Mouse (Mus musculus): ENCODE results near the gene Pde10a. TPM values are rescaled to one million over a fixed set of nuclear protein-coding genes. Genes with fewer than 3 reads are reported as not detected.
A peak's percentile ranks its signal among the peaks of the same experiment; 100 is the strongest.

The Pde10a gene
- polyA plus RNA-seq, 1 experiment from 2014 or later: 1.9 TPM

DNA sequence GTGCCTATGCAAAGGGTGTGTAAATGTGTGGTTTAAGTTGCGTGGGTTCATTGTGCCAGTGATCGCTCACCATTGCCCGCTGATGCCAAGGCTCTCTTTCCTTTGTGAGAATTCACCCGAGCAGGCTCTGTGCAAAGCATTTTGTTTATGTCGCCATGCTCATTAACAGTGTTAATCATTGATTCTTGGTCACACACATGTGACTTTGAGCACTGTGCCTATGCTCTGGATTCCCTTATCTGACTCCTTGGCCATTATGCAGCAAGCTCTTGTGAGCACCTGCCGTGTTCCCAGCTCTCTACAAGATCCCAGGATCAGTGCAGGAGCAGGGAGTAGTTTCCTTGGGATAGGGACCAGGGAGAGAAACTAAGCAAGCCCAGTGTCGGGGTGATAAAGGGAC lies 318.8 kb downstream of the Pde10a start:
- H3K4me1 ChIP-seq (ENCODE audit: control insufficient read depth, insufficient read depth, low read length): peaks cover 11% of the 10 kb centered on the region
- H3K9me3 ChIP-seq (replicated peaks; ENCODE audit: control insufficient read depth, low read length): no peaks in the 10 kb centered on the region
- no peak overlapping the region for H3K9ac ChIP-seq (ENCODE audit: low read length)
- ATAC-seq (replicated peaks; ENCODE audit: extremely low read depth, insufficient read depth, low FRiP score): no peak
- H3K27ac ChIP-seq (ENCODE audit: low read length): no peak overlapping the region
- H3K4me3 ChIP-seq (ENCODE audit: low read length): no peak overlapping the region
- no peak overlapping the region for H3K4me2 ChIP-seq (ENCODE audit: low read depth, low read length)
- H3K27me3 ChIP-seq (ENCODE audit: control insufficient read depth, insufficient read depth, low read length): no peaks in the 10 kb centered on the region
- H3K36me3 ChIP-seq (ENCODE audit: control insufficient read depth, insufficient read depth): no peaks in the 10 kb centered on the region
- 81% methylated on average over 7 of the region's 7 CpGs for WGBS

DNA sequence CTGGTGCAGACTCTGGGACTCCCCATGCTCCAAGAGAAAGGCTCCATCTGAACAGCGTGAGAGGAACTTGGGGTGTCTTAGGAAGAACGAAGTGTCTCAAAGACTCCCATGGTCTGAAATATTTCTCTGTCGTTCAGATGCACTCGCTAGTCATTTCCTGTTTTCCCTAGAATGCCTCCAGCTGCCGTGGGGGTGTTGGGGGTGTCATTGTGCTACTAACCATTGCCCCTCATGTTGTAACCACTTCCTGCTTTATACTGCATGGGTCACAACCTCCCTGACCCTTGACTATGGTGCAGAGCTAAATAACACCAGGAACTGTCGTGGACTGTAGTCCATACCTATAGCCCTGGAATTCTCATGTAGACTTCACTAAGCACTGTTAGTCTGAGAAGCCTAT lies 321.3 kb downstream of the Pde10a start:
- peaks cover 11% of the 10 kb centered on the region for H3K4me1 ChIP-seq (ENCODE audit: control insufficient read depth, insufficient read depth, low read length)
- H3K36me3 ChIP-seq (ENCODE audit: control insufficient read depth, insufficient read depth): no peaks in the 10 kb centered on the region
- H3K4me3 ChIP-seq (ENCODE audit: low read length): no peak overlapping the region
- H3K4me2 ChIP-seq (ENCODE audit: low read depth, low read length): no peak overlapping the region
- no peak for ATAC-seq (replicated peaks; ENCODE audit: extremely low read depth, insufficient read depth, low FRiP score)
- H3K27me3 ChIP-seq (ENCODE audit: control insufficient read depth, insufficient read depth, low read length): no peaks in the 10 kb centered on the region
- H3K9ac ChIP-seq (ENCODE audit: low read length): no peak overlapping the region
- no peaks in the 10 kb centered on the region for H3K9me3 ChIP-seq (replicated peaks; ENCODE audit: control insufficient read depth, low read length)
- 63% methylated on average over 6 of the region's 6 CpGs for WGBS
- H3K27ac ChIP-seq (ENCODE audit: low read length): no peak overlapping the region

DNA sequence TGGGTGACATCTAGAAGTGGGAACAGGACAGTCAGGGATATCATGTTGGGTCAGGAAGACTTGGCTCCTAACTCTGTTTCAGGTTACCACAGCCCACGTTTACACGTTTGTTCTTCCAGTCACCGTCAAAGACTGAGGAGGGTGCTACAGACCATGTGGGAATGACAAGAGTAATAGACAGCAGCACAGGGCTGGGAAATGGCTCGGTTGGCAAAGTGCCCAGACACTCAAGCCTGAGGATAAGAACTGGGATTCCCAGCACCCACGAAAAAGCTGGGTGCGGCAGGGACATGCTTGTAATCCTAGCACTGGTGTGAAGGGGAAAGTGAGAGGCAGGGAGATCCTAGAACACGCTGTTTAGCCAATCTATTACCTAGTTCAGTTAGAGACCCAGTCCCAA lies 322.4 kb downstream of the Pde10a start:
- H3K4me3 ChIP-seq (ENCODE audit: low read length): no peak overlapping the region
- no peaks in the 10 kb centered on the region for H3K9me3 ChIP-seq (replicated peaks; ENCODE audit: control insufficient read depth, low read length)
- no peak overlapping the region for H3K4me2 ChIP-seq (ENCODE audit: low read depth, low read length)
- ATAC-seq (replicated peaks; ENCODE audit: extremely low read depth, insufficient read depth, low FRiP score): peak; percentile 43; the same call in 1 of the 2 replicates
- H3K4me1 ChIP-seq (ENCODE audit: control insufficient read depth, insufficient read depth, low read length): peaks cover 8% of the 10 kb centered on the region
- no peaks in the 10 kb centered on the region for H3K27me3 ChIP-seq (ENCODE audit: control insufficient read depth, insufficient read depth, low read length)
- 26% methylated on average over 7 of the region's 7 CpGs for WGBS
- H3K9ac ChIP-seq (ENCODE audit: low read length): no peak overlapping the region
- no peak overlapping the region for H3K27ac ChIP-seq (ENCODE audit: low read length)
- no peaks in the 10 kb centered on the region for H3K36me3 ChIP-seq (ENCODE audit: control insufficient read depth, insufficient read depth)

DNA sequence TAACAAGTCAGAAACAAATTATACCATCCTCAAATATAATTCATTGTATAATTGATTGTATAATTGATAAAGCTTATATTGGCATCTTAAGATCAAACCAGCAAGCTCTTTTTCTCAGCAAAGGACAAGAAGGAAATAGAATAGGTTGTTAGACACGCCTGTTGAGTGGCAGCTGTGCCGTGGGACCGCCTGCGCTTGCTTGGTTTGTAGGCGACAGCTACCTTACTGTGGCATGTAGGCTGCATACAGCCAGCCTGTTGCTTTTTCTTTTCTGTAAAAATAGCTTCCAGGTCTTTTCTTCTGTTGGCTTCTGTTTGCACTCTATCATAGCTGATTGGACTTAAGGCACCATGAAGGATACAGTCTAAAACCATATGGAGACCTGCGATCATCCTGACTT lies 326.7 kb downstream of the Pde10a start:
- H3K4me1 ChIP-seq (ENCODE audit: control insufficient read depth, insufficient read depth, low read length): peaks cover 4% of the 10 kb centered on the region
- H3K27me3 ChIP-seq (ENCODE audit: control insufficient read depth, insufficient read depth, low read length): no peaks in the 10 kb centered on the region
- no peak for ATAC-seq (replicated peaks; ENCODE audit: extremely low read depth, insufficient read depth, low FRiP score)
- no peak overlapping the region for H3K4me3 ChIP-seq (ENCODE audit: low read length)
- H3K9ac ChIP-seq (ENCODE audit: low read length): no peak overlapping the region
- 89% methylated on average over 6 of the region's 6 CpGs for WGBS
- no peaks in the 10 kb centered on the region for H3K36me3 ChIP-seq (ENCODE audit: control insufficient read depth, insufficient read depth)
- no peak overlapping the region for H3K27ac ChIP-seq (ENCODE audit: low read length)
- H3K4me2 ChIP-seq (ENCODE audit: low read depth, low read length): no peak overlapping the region
- no peaks in the 10 kb centered on the region for H3K9me3 ChIP-seq (replicated peaks; ENCODE audit: control insufficient read depth, low read length)

DNA sequence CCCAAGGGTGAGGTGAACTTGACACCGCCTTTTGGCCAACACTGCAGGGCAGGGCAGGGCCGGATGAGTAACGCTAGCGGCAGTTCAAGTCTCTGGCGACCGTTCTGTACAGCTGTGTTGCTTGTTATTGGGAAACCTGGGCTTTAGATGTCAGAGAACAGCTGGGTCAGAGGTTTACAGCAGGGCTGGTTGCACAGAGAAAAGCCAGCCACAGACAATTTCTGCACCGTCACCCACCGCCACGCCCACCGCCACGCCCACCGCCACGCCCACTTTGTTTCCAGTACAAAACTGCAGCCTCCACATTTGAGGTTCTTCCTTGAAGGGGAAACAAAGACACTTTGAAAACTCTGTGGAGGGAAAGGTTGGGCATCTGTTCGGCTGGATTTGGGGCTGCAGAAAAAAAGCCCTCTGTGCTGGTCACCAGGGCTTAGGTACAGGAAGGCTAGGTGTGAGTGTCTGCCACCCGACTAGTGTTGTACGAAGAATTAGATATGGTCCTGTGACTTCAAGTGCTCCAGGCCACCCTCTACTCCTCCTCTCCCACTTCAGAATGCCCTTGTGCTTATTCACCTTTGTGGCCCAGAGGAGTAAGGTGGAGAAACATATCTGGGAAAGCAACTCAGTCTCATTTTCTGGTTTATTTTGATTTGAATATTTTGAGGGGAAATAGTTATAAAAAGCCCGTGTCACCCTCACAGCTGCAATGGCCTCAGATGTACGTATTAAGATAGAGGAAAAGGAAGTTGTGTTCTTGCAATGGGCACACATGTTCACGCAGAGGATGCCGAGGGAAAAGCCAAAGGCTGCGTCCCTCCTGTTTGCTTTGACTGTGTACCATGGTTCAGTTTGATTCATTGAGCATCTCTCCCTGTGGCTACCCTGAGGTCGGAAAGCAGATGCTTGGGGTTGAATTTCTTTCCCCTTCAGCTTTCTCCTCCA lies 331.5 kb downstream of the Pde10a start:
- Histone ChIP-seq H3K27ac (ENCODE audit: low read length) (peak overlapping the region; percentile 24; the same call in 1 of the 2 replicates), H3K9ac (ENCODE audit: low read length) (no peak overlapping the region), H3K4me3 (ENCODE audit: low read length) (peak overlapping the region; percentile 35), H3K4me1 (ENCODE audit: control insufficient read depth, insufficient read depth, low read length) (peaks cover 5% of the 10 kb centered on the region; the same call in 1 of the 2 replicates), H3K4me2 (ENCODE audit: low read depth, low read length) (peak overlapping the region; percentile 54), H3K36me3 (ENCODE audit: control insufficient read depth, insufficient read depth) (no peaks in the 10 kb centered on the region), H3K27me3 (ENCODE audit: control insufficient read depth, insufficient read depth, low read length) (no peaks in the 10 kb centered on the region), H3K9me3 (replicated peaks; ENCODE audit: control insufficient read depth, low read length) (no peaks in the 10 kb centered on the region)
- ATAC-seq (replicated peaks; ENCODE audit: extremely low read depth, insufficient read depth, low FRiP score): peak; percentile 76
- WGBS: 29% methylated on average over 22 of the region's 22 CpGs

DNA sequence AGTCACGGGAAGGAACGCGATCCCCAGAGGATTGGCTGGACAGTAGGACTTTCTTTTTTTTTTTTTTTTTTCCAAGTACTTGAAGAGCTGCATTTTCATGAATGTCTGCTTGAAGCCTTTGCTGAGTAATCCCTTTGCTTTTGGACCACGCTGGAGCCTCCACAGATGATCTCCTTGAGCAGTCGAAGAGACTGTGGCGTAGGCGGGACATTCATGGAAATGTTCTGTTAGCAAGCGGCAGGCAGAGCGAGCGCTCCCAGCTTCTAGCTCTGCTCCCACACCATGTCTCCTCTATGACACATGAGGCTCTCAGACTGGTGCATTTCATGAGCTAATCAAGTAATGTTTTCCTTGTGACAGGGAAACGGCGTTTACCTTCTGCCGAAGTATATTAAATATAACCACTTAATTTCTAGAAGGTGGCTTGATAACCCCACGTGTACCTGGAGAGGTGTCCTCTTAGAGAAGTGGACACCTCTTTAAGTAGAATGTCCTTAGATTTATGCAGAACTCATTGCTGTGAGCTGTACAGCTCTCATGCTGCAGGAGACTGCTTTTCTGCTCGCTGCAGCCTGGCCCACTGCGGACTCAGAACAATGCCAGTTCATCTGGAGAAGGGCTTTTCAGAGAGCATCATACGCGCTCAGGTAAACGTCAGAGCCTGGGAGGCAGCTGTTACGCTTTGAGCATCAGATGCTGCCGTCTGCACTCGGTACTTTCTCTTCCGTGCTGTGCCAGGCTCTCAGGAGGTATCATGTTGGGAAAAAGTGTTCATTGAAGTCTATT lies 333.7 kb downstream of the Pde10a start:
- H3K4me3 ChIP-seq (ENCODE audit: low read length): no peak overlapping the region
- H3K9me3 ChIP-seq (replicated peaks; ENCODE audit: control insufficient read depth, low read length): no peaks in the 10 kb centered on the region
- H3K9ac ChIP-seq (ENCODE audit: low read length): no peak overlapping the region
- 75% methylated on average over 23 of the region's 23 CpGs for WGBS
- H3K27me3 ChIP-seq (ENCODE audit: control insufficient read depth, insufficient read depth, low read length): no peaks in the 10 kb centered on the region
- H3K4me1 ChIP-seq (ENCODE audit: control insufficient read depth, insufficient read depth, low read length): peaks cover 5% of the 10 kb centered on the region; the same call in 1 of the 2 replicates
- no peaks in the 10 kb centered on the region for H3K36me3 ChIP-seq (ENCODE audit: control insufficient read depth, insufficient read depth)
- peak overlapping the region; percentile 19; the same call in 1 of the 2 replicates for H3K4me2 ChIP-seq (ENCODE audit: low read depth, low read length)
- ATAC-seq (replicated peaks; ENCODE audit: extremely low read depth, insufficient read depth, low FRiP score): no peak
- peak overlapping the region; percentile 64 for H3K27ac ChIP-seq (ENCODE audit: low read length)

DNA sequence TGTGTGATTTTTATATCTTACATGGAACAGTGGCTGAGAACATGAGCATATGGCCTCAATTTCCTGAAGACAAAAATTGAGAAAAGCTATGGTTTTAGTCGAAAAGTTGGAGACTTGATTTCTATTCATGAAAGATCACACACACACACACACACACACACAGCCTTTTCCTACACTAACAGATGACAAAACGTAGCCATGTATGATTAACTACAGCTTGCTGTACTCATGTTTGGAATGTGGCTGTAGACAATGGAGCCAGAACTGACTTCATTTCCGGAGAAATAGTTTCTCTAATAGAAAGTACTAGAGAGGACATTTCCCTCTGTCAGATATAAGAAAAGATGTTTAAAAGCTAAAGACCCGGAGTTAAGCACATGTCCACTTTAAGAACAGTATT lies 334.3 kb downstream of the Pde10a start:
- no peak overlapping the region for H3K4me3 ChIP-seq (ENCODE audit: low read length)
- H3K36me3 ChIP-seq (ENCODE audit: control insufficient read depth, insufficient read depth): no peaks in the 10 kb centered on the region
- H3K27me3 ChIP-seq (ENCODE audit: control insufficient read depth, insufficient read depth, low read length): no peaks in the 10 kb centered on the region
- H3K9ac ChIP-seq (ENCODE audit: low read length): no peak overlapping the region
- no peak for ATAC-seq (replicated peaks; ENCODE audit: extremely low read depth, insufficient read depth, low FRiP score)
- peaks cover 5% of the 10 kb centered on the region; the same call in 1 of the 2 replicates for H3K4me1 ChIP-seq (ENCODE audit: control insufficient read depth, insufficient read depth, low read length)
- WGBS: 39% methylated on average over 4 of the region's 4 CpGs
- no peaks in the 10 kb centered on the region for H3K9me3 ChIP-seq (replicated peaks; ENCODE audit: control insufficient read depth, low read length)
- peak overlapping the region; percentile 19; the same call in 1 of the 2 replicates for H3K4me2 ChIP-seq (ENCODE audit: low read depth, low read length)
- peak overlapping the region; percentile 64 for H3K27ac ChIP-seq (ENCODE audit: low read length)

DNA sequence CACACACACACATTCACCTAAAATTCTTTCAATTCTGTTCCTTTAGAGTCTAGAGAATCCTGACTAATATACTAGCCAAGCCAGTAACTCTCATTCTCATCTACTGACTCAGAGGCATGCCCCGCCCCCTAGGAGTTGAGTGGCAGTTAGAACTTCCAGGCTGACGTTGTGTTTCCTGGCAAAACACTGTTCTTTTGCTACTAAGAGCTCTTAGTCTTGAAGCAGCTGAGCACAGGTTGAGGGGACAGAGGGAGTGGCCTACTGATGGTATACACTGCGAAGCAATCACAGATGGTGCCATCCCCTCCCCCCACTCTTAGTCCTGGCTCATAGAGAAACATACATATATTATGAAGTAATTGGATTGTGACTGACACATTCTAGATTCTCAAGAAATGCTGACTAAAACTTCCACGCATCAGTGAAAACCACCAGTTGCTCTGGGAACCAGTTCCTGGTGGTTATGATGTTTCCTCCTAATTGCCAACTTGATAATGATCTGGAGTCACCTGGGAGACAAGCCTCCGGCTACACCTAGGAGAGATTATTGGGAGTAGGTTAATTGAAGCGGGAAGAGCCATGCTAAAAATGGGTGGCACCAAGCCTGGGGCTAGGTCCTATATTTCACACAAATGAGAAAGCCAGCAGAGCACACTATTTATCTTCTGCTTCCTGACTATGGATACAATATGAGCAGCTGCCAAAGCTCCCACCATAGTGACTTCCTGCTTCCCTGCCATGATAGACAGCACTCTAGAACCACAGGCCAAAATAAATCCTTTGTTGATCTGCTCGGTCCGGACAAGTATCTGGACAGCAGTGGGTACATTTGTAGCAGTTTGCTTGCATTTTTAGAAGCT lies 339.7 kb downstream of the Pde10a start:
- no peak overlapping the region for H3K9ac ChIP-seq (ENCODE audit: low read length)
- WGBS: 60% methylated on average over 8 of the region's 8 CpGs
- ATAC-seq (replicated peaks; ENCODE audit: extremely low read depth, insufficient read depth, low FRiP score): peak; percentile 37; the same call in 1 of the 2 replicates
- H3K4me1 ChIP-seq (ENCODE audit: control insufficient read depth, insufficient read depth, low read length): no peaks in the 10 kb centered on the region
- H3K4me2 ChIP-seq (ENCODE audit: low read depth, low read length): no peak overlapping the region
- 0 out of 2 replicates have a peak overlapping the region, but pooled peaks have one; percentile 17 for H3K27ac ChIP-seq (ENCODE audit: low read length)
- no peaks in the 10 kb centered on the region for H3K27me3 ChIP-seq (ENCODE audit: control insufficient read depth, insufficient read depth, low read length)
- H3K36me3 ChIP-seq (ENCODE audit: control insufficient read depth, insufficient read depth): no peaks in the 10 kb centered on the region
- H3K9me3 ChIP-seq (replicated peaks; ENCODE audit: control insufficient read depth, low read length): no peaks in the 10 kb centered on the region
- no peak overlapping the region for H3K4me3 ChIP-seq (ENCODE audit: low read length)
